Mouse (Mus musculus): Measurements from ENCODE around the gene Pp2d1. TPM values are rescaled to one million over a fixed set of nuclear protein-coding genes. Genes with fewer than 3 reads are reported as not detected.
A peak's percentile ranks its signal among the peaks of the same experiment; 100 is the strongest.

The Pp2d1 gene
- polyA plus RNA-seq, 1 experiment from 2014 or later = 0.21 TPM

DNA sequence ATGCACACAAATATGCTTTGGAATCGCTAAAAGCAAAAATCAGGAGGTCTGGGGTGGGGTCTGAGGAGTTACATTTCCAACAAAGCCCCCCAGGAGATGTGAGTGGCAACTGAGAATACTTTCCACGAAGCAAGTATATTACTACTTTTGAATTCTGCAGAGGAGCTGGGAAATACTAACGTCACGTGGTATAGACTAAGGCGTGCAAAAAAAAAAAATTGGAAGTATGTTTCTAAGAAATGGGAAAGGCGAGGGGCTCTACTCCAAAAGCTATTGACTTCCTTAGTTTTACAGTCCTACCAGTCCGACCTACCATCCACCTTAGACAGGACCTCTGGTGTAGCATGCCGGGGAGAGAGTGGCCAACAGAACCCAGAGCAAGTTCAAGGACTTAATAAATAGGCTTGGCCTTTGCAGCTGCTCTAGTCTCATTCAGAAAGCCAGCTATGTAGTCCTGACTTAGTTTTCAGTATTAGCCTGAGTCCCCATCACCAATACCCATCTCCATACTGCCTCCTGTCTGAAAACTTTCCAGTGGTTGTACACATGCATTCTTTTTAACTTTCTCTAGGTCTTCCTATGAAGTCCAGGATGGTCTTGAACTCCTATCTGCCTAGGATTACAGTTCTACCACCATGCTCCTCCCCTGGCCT lies 29.6 kb upstream of the Pp2d1 start:
- WGBS = 40% methylated on average over 8 of the region's 8 CpGs
- no peaks in the 10 kb centered on the region for H3K36me3 ChIP-seq (ENCODE audit: control insufficient read depth, insufficient read depth, low read length)
- peak overlapping the region; percentile 96 for H3K4me2 ChIP-seq (ENCODE audit: low read depth, low read length)
- H3K4me1 ChIP-seq (ENCODE audit: control insufficient read depth, insufficient read depth, low read length) = peaks cover 20% of the 10 kb centered on the region
- peak overlapping the region; percentile 92; the same call in 1 of the 2 replicates for H3K9ac ChIP-seq (ENCODE audit: low read depth, low read length)
- peak overlapping the region; percentile 81 for H3K4me3 ChIP-seq (ENCODE audit: low read depth, low read length)
- ATAC-seq (ENCODE audit: low read depth) (no peak), DNase-seq (ENCODE audit: low spot score) (no peak)
- no peaks in the 10 kb centered on the region for H3K9me3 ChIP-seq (ENCODE audit: control insufficient read depth, low read length)
- H3K27me3 ChIP-seq (replicated peaks; ENCODE audit: control insufficient read depth, insufficient read depth, low read length) = no peaks in the 10 kb centered on the region
- H3K27ac ChIP-seq (replicated peaks; ENCODE audit: low read depth, low read length) = peak overlapping the region; percentile 87; the same call in 1 of the 2 replicates

DNA sequence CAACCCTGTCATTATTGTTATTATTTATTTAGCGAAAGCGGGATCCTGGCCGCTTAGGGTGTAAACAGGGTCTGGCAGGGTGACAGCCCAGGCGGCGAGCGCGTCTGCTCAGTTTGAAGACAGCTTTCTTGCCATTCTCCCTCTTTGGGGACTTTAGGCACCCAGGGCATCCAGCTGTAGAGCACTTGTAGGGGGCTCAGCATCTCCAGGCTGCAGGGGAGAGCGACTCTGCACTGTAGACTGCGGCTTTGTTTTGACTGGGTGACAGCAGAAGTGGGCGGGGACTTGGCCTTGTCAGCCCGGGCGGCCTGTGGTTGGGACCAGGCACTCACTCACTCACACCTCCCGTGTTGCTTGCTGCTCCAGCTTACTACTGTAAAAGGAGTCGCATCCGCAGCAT lies 28.9 kb upstream of the Pp2d1 start:
- Histone ChIP-seq H3K9me3 (ENCODE audit: control insufficient read depth, low read length) (no peaks in the 10 kb centered on the region), H3K4me2 (ENCODE audit: low read depth, low read length) (peak overlapping the region; percentile 96), H3K27me3 (replicated peaks; ENCODE audit: control insufficient read depth, insufficient read depth, low read length) (no peaks in the 10 kb centered on the region), H3K27ac (replicated peaks; ENCODE audit: low read depth, low read length) (peak overlapping the region; percentile 87), H3K4me1 (ENCODE audit: control insufficient read depth, insufficient read depth, low read length) (peaks cover 20% of the 10 kb centered on the region), H3K9ac (ENCODE audit: low read depth, low read length) (peak overlapping the region; percentile 92), H3K4me3 (ENCODE audit: low read depth, low read length) (peak overlapping the region; percentile 81), H3K36me3 (ENCODE audit: control insufficient read depth, insufficient read depth, low read length) (no peaks in the 10 kb centered on the region)
- ATAC-seq (ENCODE audit: low read depth) (peak; percentile 87), DNase-seq (ENCODE audit: low spot score) (peak; percentile 90)
- 0% methylated on average over 13 of the region's 15 CpGs for WGBS

DNA sequence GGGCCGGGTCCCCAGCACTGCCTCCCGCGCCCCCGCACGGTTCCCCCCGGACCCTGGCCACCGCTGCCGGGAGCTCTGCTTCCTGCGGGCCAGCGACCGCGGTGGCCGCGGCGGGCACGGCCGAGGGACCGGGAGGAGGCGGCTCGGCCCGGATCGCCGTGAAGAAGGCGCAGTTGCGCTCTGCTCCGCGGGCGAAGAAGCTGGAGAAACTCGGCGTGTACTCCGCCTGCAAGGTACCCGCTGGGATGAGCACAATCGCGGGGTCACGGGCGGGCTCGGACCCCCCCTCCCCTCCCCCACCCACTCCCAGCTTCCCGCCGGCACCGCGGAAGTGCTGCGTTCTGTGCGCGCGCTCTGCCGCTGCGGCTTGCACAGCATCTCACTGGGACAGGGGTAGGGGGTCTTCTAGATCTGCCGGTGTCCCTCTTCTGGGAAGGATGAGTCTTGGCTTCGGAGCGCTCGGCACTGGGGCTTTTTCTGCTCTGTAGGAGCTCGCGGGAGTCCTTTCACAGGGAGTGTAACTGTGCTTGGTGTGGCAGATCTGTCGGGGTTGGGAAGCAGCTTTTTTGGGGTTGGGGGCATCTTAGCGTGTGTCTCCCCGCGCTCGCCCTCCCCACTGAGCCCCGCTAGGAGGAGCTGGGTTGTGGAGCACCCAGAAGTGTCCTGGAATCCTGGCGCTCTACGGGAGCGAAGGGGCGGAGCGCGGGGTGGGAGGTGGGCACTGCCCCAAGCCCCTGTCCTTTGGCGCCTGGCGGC lies 28.3 kb upstream of the Pp2d1 start:
- DNase-seq (ENCODE audit: low spot score) = peak; percentile 49
- Histone ChIP-seq H3K4me2 (ENCODE audit: low read depth, low read length) (peak overlapping the region; percentile 96), H3K4me3 (ENCODE audit: low read depth, low read length) (peak overlapping the region; percentile 81), H3K9ac (ENCODE audit: low read depth, low read length) (peak overlapping the region; percentile 92), H3K9me3 (ENCODE audit: control insufficient read depth, low read length) (no peaks in the 10 kb centered on the region), H3K36me3 (ENCODE audit: control insufficient read depth, insufficient read depth, low read length) (no peaks in the 10 kb centered on the region), H3K4me1 (ENCODE audit: control insufficient read depth, insufficient read depth, low read length) (peaks cover 20% of the 10 kb centered on the region), H3K27me3 (replicated peaks; ENCODE audit: control insufficient read depth, insufficient read depth, low read length) (no peaks in the 10 kb centered on the region), H3K27ac (replicated peaks; ENCODE audit: low read depth, low read length) (peak overlapping the region; percentile 87)
- 2% methylated on average over 10 of the region's 67 CpGs for WGBS
- peak; percentile 53 for ATAC-seq (ENCODE audit: low read depth)

DNA sequence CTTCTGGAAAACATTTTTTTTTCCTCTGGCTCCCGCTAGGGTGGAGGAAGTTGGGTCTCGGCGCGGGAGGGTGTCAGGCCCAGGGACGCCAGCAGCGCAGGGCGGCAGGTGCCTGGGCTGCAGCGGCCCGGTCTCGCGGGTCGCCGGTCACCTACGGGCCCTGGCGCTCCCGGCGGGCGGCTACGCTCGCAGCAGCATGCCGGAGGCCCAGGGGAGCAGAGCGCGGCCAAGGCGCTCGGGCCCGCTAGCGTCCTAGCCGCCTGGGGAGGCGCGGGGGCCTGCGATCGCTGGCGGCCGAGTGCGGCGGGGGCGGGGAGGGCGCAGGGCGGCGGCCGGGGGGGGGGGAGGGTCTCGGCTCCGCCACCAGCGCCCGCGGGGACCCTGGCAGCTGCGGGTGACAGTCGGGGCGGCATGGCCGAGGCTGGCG lies 27.7 kb upstream of the Pp2d1 start:
- peak overlapping the region; percentile 87 for H3K27ac ChIP-seq (replicated peaks; ENCODE audit: low read depth, low read length)
- ATAC-seq (ENCODE audit: low read depth) (peak; percentile 70), DNase-seq (ENCODE audit: low spot score) (peak; percentile 88)
- peaks cover 20% of the 10 kb centered on the region for H3K4me1 ChIP-seq (ENCODE audit: control insufficient read depth, insufficient read depth, low read length)
- WGBS = 0% methylated on average over 5 of the region's 51 CpGs
- no peaks in the 10 kb centered on the region for H3K36me3 ChIP-seq (ENCODE audit: control insufficient read depth, insufficient read depth, low read length)
- no peaks in the 10 kb centered on the region for H3K27me3 ChIP-seq (replicated peaks; ENCODE audit: control insufficient read depth, insufficient read depth, low read length)
- H3K4me3 ChIP-seq (ENCODE audit: low read depth, low read length) = peak overlapping the region; percentile 81
- H3K9me3 ChIP-seq (ENCODE audit: control insufficient read depth, low read length) = no peaks in the 10 kb centered on the region
- H3K4me2 ChIP-seq (ENCODE audit: low read depth, low read length) = peak overlapping the region; percentile 96
- H3K9ac ChIP-seq (ENCODE audit: low read depth, low read length) = peak overlapping the region; percentile 92

DNA sequence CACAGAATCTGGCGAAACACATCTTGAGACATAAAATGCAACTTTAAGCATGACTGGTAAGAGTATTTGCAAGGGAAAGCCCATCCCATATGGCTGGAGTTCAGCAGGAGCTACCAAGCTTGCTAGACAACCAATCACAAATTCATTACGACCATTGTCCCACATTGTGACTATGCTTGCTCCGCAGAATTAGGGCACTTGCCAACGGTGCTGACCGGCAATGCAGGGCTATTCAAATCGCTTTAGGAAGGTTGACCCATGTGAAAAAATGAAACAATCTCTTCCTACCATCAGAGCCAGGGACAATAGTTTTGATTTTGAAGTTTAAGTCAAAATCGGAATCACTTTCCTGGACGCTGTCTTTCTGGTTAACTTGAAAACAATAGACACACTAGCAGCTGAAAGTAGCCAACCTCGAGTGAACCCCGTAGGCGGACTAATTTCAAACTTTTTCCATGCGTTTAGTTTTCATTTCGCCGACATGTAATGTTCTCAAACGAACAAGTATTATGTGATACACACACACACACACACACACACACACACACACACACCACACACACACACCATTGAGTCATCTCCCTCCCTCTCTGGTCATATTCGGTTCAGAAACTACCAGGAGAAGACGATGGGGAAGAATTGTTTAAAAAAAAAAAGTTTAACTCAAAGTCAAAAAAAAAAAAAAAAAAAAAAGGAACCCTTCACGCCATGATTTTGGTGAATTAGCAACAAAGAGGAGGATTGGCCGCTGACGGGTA lies 27.1 kb upstream of the Pp2d1 start, which contains the start of gene Kat2b:
Gene Kat2b, plus strand, starts transcription at position 701 of the 758 bp plus-strand sequence.
- Histone ChIP-seq H3K36me3 (ENCODE audit: control insufficient read depth, insufficient read depth, low read length) (no peaks in the 10 kb centered on the region), H3K27ac (replicated peaks; ENCODE audit: low read depth, low read length) (peak within 1 kb of the TSS; percentile 87), H3K4me1 (ENCODE audit: control insufficient read depth, insufficient read depth, low read length) (peaks cover 20% of the 10 kb centered on the region), H3K4me3 (ENCODE audit: low read depth, low read length) (peak within 1 kb of the TSS; percentile 81), H3K27me3 (replicated peaks; ENCODE audit: control insufficient read depth, insufficient read depth, low read length) (no peaks in the 10 kb centered on the region), H3K9me3 (ENCODE audit: control insufficient read depth, low read length) (no peaks in the 10 kb centered on the region), H3K4me2 (ENCODE audit: low read depth, low read length) (peak within 1 kb of the TSS; percentile 96), H3K9ac (ENCODE audit: low read depth, low read length) (peak within 1 kb of the TSS; percentile 92)
- ATAC-seq (ENCODE audit: low read depth) = peak; percentile 2; the same call in 1 of the 2 replicates
- WGBS = 2% methylated on average over 20 of the region's 20 CpGs
- peak; percentile 67 for DNase-seq (ENCODE audit: low spot score)

DNA sequence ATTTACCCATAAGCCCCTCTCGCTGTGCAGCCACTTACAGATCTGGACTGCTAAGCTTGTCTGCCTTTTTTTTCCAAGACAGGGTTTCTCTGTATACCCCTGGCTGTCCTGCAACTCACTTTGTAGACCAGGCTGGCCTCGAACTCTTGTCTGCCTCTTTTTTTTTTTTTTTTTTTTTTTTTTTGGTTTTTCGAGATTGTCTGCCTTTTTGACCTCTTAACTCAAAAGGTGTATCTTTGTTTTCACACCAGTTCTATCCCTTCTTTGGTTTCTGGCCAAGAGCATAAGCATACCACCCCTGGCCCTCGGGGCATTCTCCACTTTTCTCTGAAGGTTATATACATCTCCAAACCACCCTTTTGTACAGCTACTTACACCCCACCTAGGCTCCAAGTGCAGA lies 25.6 kb upstream of the Pp2d1 start:
- WGBS = 83% methylated on average over 4 of the region's 4 CpGs
- H3K27ac ChIP-seq (replicated peaks; ENCODE audit: low read depth, low read length) = no peak overlapping the region

DNA sequence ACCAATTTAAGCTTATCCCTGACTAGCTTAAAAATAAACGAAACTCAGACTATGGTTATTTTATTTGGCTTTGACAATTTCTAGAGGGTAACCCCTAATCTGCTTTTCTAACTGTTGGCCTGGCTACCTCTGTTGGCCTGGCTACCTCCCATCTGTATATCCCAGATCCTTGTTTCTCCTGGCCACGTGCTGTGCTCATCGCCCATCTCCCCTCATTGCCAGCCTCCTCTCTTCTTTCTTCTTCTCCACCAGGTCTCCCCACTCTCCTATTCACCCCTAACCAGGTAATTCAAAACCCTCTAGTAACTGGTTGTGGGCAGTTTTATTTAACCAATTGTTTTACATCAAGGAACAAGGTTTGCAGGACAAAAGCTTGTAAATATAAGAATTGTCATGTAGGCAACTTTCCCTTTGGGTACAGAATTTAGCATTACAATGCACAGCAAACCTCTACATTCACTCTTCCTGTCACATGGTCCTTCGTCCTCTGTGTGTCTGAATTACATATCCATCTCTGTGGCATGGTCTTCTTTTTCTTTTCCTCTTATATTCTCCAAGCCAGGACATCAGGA lies 22.3 kb upstream of the Pp2d1 start:
- no peaks in the 10 kb centered on the region for H3K27me3 ChIP-seq (replicated peaks; ENCODE audit: control insufficient read depth, insufficient read depth, low read length)
- H3K36me3 ChIP-seq (ENCODE audit: control insufficient read depth, insufficient read depth, low read length) = no peaks in the 10 kb centered on the region
- no peak overlapping the region for H3K4me3 ChIP-seq (ENCODE audit: low read depth, low read length)
- H3K9ac ChIP-seq (ENCODE audit: low read depth, low read length) = no peak overlapping the region
- H3K4me1 ChIP-seq (ENCODE audit: control insufficient read depth, insufficient read depth, low read length) = peaks cover 5% of the 10 kb centered on the region; the same call in 1 of the 2 replicates
- no peak overlapping the region for H3K27ac ChIP-seq (replicated peaks; ENCODE audit: low read depth, low read length)
- WGBS = 75% methylated on average over 4 of the region's 4 CpGs
- ATAC-seq (ENCODE audit: low read depth) (no peak), DNase-seq (ENCODE audit: low spot score) (no peak)
- no peak overlapping the region for H3K4me2 ChIP-seq (ENCODE audit: low read depth, low read length)
- no peaks in the 10 kb centered on the region for H3K9me3 ChIP-seq (ENCODE audit: control insufficient read depth, low read length)

More for the DNA sequence above, 25.6 kb upstream of the Pp2d1 start:
- no peak for ATAC-seq (ENCODE audit: low read depth)
- H3K9me3 ChIP-seq (ENCODE audit: control insufficient read depth, low read length) = no peaks in the 10 kb centered on the region
- H3K4me3 ChIP-seq (ENCODE audit: low read depth, low read length) = no peak overlapping the region
- no peaks in the 10 kb centered on the region for H3K36me3 ChIP-seq (ENCODE audit: control insufficient read depth, insufficient read depth, low read length)
- H3K9ac ChIP-seq (ENCODE audit: low read depth, low read length) = no peak overlapping the region
- DNase-seq (ENCODE audit: low spot score) = no peak
- no peaks in the 10 kb centered on the region for H3K27me3 ChIP-seq (replicated peaks; ENCODE audit: control insufficient read depth, insufficient read depth, low read length)
- H3K4me1 ChIP-seq (ENCODE audit: control insufficient read depth, insufficient read depth, low read length) = peaks cover 18% of the 10 kb centered on the region
- no peak overlapping the region for H3K4me2 ChIP-seq (ENCODE audit: low read depth, low read length)

DNA sequence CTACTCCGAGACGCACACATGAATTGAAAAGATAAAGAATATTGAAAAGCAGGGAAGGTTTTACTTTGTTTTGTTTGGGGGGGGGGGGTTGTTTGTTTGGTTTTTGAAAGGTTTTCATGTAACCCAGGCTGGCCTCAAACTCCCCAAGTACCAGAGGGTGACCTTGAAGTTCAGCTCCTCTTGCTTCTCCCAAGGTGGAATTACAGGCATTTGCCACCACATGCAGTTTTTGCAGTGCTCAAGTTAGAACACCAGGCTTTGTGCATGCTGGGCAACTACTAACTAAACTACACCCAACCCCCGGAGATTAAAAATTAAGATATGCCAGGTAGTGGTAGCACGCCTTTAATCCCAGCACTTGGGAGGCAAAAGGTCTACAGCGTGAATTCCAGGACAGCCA lies 20.4 kb upstream of the Pp2d1 start:
- H3K9ac ChIP-seq (ENCODE audit: low read depth, low read length) = no peak overlapping the region
- ATAC-seq (ENCODE audit: low read depth) (no peak), DNase-seq (ENCODE audit: low spot score) (no peak)
- H3K27me3 ChIP-seq (replicated peaks; ENCODE audit: control insufficient read depth, insufficient read depth, low read length) = no peaks in the 10 kb centered on the region
- no peak overlapping the region for H3K27ac ChIP-seq (replicated peaks; ENCODE audit: low read depth, low read length)
- H3K36me3 ChIP-seq (ENCODE audit: control insufficient read depth, insufficient read depth, low read length) = no peaks in the 10 kb centered on the region
- H3K4me3 ChIP-seq (ENCODE audit: low read depth, low read length) = no peak overlapping the region
- no peaks in the 10 kb centered on the region for H3K4me1 ChIP-seq (ENCODE audit: control insufficient read depth, insufficient read depth, low read length)
- H3K4me2 ChIP-seq (ENCODE audit: low read depth, low read length) = no peak overlapping the region
- no peaks in the 10 kb centered on the region for H3K9me3 ChIP-seq (ENCODE audit: control insufficient read depth, low read length)
- 90% methylated on average over 5 of the region's 5 CpGs for WGBS

Measured in embryonic facial prominence, embryonic 14.5 days (tissue).